Mouse (Mus musculus) kidney, adult 11 months (tissue): Measurements from ENCODE around the gene Pla2g4c.

Experiments used
- DNase-seq: peaks from one replicate; pipeline ENCODE4 v3.0.0; 2022

Pla2g4c gene

DNA sequence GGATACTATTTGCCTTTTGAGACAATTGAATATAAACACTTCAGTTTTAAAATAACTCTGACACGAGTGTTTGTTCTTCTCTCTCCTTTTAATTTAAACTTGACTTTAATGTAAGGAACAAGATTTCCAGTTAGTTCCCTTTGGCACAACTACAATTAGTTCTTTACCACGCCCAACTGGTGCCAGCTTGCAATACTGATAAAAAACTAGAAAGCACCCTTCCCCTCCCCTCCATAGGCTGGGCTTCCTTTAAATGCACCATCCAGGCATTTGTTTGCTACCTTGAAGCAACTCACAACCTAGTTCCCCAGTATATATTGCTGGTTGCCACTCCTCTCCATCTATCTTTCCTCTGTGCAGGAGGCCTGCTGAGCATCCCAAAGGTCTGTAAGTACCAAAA is at the start of gene Pla2g4c:
Pla2g4c (plus strand) TSS at position 340 of the 400 bp plus-strand sequence.
- DNase-seq: no peak

DNA sequence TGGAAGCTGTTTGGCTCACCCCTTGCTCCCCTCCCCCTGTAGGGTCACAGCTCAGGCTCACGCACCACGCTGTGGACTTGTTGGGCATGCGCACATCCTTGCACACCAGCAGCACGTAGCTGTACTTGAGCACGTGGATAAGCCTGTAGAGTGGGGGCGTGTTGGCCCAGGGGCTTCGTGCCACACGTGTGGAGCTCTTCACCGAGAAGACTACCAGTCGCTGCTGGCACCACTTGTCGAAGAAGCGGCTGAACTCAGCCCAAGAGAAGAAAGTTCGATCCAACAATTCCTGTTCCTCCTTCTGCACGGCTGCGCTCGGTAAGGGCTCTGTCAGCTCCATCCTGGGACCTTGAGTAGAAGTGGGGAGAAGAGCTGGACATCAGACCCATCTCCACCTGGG is 47.4 kb upstream of the Pla2g4c start, which contains the start of gene Lig1:
Lig1 (plus strand) TSS at position 203 of the 400 bp plus-strand sequence.
- no peak for DNase-seq

DNA sequence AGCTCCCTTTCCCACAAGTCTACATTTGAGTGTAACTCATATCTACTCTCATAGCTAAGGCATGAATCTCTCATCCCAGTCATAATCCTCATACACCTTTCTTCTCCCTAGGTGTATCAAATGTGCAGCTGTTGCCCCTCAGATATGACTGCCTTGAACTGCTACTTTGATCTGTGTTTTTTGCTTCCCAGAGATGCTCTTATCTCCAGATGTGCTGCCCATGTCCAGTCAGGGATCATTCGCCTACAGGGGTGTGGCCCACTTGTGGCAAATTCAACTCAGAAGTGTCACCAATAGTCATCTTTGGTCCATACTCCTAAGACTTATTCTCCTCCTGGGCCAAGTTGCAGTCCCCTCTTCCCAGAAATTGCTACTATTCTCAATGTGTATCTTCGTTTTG is 46.6 kb upstream of the Pla2g4c start:
- no peak for DNase-seq

DNA sequence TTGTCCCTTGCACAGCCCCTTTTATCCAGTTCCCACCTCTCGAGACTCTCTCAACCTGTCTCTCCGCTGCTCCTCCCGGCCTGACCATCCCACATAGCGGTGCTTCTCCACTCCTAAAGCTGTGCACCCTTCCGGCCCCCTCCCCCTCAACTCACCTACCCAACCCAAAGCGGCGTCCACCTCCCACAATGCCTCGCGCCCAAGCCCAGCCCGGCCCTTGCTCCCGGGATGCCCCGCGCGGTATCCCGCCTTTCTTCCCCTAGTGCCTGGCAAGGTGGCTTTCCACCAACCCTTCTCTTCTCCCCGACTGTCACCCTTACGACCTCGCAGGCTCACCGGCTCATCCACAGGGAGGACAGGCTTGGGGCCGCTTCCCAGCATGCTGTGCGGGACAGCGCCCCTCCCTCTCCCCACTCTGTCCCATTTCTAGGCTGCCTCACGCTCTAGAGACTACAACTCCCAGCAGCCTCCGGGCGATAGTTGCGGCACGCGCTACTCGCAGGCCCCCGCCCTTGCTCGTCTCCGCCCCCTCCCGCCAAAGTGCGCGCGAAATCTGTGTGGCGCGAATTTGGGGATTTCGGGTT is 46.1 kb upstream of the Pla2g4c start, which contains the start of gene Zswim9:
Zswim9 (minus strand) TSS at position 414 of the 584 bp plus-strand sequence.
- peak; percentile 92 for DNase-seq

DNA sequence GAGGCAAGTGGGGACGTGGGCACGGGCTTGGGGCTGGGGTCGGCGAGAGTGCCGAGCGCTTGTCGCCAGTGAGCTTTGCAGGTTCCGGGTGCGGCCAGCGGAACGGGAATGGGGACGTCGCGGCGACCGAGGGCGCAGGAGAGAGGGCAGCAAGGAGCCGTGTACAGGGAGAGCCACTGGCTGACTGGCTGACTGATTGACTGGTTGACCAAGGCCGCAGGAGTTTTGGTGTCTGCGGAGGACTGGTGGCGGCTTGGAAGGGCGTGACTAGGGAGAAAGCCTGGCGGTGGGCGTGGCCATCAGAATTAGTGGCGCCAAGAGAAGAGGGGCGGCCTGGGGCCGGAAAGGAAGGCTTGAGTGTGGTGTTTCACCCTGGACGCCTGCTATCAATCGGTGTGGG is 45.5 kb upstream of the Pla2g4c start:
- DNase-seq: peak; percentile 12

DNA sequence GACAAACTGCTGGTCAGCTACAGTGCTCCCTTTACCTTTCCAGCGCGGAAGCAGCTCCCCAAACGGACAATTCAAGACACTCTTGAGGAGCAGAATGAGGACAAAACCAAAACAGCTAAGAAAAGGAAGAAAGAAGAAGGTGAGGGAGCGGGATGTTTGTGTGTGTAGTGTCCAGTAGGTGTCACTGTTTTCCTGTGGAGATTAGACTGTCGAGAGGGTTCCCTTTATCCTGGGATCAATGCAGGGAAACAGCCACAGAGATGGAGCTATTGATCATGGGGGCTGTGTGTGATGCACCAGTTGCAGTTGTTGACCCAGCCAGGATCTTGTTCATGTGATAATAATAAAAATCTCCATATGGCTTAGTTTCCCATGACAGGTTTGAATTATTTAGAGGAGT is 35.8 kb upstream of the Pla2g4c start:
- DNase-seq: no peak

DNA sequence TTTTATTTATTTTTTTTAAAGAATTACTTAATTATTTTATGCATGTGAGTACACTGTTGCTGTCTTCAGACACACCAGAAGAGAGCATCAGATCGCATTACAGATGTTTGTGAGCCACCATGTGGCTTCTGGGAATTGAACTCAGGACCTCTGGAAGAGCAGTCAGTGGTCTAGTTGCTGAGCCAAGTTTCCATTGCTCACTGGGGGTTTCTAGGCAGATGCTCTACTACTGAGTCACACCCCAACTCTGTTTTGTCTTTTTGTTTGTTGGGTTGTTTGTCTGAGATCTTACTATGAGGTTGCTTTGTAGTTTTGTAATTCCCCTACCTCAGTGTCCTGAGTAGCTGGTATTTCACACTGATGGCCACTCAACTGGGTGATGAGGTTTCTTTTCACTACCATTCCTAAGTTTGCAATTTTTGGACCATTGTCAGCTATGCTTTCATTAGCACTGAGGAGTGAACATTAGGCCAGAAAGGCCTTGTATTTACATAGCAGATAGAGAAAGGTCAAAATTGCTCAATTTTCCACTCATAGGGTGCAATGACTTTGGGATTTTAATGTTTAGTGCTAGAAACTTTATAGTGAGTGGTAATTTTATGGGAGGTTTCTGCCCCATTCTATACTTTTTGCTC is 34.3 kb upstream of the Pla2g4c start:
- no peak for DNase-seq

DNA sequence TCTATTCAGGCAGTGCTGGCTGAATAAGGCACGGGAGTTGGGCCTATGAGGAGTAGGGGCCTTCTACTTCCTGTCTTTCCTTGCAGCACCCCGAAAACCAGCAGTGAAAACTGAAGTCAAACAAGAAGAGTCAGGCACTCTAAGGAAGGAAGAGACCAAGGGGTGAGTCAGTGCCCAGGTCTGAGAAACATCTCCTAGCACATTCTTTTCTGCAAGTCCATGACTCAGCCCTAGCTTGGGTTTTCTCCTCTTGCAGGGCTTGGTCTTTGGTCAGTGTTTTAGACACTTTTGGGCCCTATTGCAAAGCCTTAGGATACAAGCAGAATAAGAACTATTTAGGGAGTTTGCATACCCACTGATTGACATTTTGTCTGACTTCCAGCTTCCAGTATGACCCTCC is 33.1 kb upstream of the Pla2g4c start:
- DNase-seq: no peak

DNA sequence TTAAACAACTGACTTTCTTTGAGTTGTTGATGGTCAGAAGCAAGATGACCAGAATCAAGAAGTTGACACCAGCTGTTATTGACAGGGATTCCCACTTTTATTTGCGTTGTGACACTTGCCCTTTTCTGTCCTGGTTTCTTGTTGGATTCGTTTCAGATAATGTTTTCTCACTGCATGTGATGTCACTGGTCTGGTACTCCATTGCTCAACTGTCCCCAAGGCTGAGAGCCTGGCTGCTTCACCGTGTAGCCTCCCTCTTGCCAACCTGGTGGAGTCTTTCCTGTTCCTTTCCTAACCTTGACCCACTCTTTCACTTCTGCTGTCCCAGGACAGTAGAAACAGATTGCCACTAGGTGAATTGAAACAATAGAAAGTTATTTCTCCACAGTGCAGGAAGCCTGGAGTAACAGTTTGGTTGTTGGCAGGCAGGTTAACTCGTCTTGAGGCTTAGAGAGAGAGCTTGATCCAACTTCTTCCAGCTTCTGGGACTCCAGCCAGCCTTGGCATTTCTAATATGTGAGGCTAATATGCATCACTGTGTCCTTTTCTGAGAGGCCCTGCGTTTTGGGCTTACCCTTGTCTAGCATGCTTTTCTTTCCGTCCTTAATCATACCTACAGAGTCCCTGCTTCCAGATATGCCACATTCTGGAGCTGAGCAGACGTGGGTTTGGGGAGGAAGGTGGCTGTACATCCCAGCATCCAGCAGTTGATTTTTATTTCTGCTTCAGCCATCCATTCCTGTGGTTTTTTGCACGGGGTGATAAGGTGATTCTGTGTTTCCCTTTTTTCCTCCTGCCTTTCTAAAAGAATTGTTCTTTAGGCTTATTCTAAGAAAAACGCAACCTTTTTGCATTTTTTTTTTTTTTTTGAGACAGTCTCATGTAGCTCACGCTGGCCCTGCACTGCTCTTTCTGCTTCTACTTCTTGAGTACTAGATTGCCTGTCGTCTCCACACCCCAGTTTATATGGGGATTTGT is 30.3 kb upstream of the Pla2g4c start:
- DNase-seq: no peak

DNA sequence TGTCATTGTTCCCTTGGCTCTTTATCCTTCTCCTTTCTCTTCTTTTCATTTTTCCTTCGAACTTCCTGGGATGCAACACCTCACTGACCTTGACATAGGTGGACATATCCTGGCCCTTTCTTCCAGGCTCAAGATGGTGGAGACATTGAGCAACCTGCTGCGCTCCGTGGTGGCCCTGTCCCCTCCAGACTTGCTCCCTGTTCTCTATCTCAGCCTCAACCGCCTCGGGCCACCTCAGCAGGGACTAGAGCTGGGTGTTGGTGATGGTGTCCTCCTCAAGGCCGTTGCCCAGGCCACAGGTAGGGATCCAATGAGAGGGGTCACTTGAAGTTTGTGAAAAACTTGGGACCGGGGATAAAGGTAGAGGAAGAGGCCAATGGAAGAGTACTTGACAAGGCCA is 29.2 kb upstream of the Pla2g4c start:
- no peak for DNase-seq

DNA sequence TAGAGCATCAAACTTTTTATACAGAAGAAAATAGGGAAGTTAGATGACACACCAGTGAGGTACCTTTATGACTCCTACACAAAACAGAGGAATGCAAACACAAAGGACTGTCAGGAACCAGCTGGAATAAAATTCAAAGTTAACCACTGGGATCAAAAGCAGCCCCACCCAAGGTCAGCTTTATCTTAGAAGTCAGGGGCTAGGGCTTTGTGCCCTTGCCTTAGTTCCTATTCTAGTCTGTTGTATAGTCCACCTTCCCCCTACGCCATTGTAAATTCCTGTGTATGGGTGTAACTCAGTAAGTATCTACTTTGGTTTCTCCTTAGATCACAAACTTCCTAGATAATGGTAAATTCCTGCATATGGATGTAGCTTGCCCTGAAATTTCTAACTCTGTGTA is 26.8 kb upstream of the Pla2g4c start:
- DNase-seq: no peak

DNA sequence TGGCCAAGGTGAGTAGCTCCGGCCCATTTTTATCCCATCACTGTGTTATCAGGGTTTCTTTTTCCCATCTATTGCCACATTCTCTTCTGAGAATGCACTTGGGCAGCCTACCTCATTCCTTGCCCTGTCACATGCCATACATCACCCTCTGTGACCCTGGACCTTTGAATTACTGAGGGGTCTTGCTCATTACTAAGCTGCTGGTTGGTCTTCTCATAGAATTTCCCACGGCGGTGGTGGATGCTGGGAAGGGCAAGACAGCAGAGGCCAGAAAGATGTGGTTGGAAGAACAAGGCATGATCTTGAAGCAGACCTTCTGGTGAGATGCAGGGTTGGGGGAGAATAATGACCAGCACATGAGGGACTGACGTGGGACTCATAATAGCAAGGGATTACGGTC is 25.6 kb upstream of the Pla2g4c start:
- no peak for DNase-seq

DNA sequence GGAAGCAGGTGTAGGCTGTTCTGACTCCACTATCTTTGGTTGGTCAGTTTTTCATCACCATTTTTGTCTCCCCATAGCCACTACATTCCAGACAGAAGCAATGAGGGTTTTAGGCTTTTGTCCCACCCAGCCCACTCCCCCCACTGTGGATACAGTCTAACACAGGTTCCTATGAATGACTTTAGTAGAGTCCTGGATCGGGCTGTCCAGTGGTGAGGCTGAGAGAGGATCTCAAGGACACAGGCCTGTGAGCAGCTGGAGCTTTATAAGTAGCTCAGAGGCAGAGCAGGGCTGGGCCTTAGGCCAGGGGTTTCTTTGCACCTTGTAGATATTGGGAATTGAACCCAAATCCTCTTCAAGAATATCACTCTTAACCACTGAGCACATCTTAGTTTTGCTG is 22.8 kb upstream of the Pla2g4c start:
- DNase-seq: no peak

DNA sequence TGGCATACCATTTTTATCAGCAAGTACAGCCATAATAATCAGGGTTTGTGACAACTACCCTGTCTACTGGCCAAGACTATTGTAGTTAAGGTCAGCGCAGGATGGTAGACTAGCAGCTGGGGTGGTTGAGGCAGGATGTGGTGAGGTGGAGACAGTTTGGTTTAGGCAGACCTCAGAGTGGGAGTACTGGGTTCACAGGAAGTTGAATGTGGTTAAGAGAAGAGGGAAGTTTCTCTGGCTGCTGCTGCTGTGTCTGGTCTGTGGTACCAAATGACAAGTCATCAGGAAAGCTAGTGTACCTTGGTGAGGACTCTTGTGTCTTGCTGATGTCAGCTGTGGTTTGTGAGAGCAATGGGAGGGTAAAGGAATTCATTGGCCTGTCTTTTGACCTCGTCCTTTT is 21.7 kb upstream of the Pla2g4c start:
- DNase-seq: no peak

DNA sequence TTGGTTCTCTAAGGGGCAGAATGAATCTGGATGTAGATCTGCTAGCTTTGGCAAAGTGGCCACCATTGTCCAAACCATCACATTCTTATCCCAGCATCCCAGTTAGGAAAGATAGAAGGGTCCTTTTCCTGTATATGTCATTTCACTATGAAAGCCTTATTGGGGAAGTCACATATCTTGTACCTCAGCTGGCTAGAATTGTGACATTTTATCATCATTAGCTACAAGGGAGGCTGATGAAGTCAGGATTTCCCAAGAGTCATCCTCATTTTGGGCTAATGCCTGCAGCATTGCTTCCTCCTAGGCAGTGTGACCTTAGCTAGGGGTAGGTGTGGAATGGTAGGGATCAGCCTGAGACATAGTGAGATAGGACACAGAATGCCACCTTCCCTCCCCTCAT is 21.1 kb upstream of the Pla2g4c start:
- no peak for DNase-seq

DNA sequence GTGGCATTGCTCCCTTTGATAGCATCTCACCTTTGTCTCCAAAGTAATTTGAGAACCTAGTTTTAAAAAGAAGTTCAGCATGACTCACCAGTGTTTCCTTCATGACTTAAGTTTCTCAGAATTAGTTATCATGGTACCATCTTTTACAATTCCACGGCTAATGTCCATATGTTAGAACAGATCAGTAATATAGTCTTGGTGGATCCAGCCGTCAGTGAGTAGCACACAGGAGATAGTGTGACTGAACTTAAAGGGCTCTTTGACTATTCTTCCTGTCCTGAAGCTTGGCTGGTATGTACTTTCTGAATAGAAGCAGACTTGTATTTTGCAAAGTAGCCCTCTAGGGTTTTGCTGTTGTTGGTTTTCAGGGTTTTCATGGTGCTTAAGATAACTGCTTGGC is 15.0 kb upstream of the Pla2g4c start:
- no peak for DNase-seq

DNA sequence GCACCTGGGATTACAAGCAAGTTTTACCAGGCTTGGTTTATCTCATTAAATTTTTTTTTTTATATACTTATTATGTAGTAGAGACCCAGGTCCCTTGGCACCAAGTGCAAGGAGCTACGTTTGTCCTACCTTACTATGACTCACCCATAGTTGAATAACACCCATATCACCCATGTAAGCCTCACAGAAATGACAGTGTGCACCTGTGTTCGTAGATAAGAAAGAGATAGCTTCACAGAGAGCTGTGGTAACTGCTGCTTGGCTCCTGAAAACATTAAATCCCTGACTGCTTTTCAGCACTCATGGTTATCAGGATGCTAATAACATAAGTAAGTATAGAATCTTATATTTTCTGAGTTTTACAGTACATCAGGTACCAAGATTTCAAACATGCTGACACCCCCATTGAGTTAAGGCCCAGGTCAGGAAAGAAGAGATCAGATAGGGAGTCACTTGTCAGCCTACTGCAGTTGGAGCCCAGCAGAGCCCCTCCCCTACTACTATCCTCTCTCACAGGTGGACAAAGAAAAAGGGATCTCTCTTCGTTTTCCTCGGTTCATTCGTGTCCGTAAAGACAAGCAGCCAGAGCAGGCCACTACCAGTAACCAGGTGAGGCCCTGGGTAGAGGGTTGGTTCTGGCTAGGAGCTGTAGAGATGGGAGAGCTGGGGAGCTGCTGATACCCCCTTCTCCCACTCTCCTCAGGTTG is 13.8 kb upstream of the Pla2g4c start:
- DNase-seq: no peak

DNA sequence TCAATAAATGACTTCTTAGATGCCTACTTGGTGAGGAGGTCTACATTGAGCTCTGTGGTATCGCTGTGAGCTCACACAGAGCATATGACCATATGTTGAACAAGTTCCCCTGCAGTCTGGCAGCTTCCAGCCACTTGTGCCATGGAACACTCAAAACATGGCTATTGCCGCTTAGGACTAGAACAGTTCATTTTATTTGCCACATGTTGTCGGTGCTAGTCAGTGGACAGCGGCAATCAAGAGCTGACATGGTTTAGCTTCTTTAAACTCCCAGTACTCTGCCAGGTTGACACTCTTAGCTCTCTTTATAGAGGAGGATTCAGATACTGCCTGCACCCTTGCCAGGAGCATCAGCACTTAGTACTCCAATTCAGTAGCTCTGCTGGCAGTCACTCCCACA is 13.1 kb upstream of the Pla2g4c start:
- DNase-seq: no peak

DNA sequence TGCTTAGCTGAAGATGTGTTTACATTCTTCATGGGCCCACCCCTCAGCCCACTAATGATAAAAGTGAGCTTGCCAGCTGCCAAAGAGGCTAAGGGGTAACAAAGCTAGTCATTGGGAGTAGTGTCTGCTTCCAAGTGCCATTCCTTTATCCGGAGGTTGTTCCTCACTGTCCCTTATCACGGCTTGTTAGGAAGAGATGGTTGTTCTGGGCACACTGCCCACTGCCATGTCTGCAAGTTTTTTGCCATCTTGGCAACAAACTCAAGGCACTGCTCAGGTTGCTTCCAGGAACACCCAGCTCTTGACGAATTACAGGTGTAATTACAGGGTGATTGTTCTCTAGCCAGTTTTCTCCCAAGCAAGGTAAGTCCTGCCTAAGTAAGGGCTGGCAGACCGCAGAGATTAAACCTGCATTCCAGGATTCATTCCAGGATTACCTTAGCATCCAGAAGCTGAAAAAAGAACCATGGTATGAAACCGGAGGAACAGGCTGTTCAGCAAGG is 10.3 kb upstream of the Pla2g4c start:
- DNase-seq: no peak

DNA sequence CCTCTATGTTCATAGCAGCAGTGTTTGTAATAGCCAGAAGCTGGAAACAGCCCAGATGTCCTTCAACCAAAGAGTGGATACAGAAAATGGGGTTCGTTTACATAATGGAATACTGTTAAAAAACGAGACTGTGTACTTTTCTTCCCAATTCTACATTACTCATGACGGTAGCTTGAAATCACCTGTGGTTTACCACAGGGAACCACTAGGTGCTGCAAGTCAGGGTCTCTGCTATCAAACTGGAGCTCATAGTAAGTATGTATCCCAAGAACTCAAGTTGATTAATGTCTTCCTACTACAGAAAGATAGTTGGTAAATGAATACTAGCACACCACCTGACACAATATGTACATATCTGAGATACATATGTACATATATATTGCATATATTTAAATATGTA is 3.0 kb upstream of the Pla2g4c start:
- no peak for DNase-seq

DNA sequence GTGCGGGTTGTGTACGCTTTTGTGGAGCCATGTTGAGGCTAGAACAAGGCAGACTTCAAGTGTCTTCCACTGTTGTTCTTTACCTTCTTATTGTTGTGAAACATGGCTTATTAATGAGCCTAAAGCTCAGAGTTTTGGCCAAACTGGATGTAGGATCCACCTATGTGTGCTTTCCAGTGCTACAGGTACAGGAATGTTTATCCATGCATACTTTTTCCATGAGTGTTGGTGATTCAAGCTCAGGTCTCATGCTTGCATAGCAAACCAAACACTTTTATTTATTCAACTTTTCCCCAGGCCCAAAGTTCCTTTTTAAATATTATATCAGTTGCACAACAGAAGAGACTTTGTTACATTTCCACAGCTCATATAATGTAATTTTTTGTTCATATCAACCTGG is 6.1 kb downstream of the Pla2g4c start:
- DNase-seq: no peak

DNA sequence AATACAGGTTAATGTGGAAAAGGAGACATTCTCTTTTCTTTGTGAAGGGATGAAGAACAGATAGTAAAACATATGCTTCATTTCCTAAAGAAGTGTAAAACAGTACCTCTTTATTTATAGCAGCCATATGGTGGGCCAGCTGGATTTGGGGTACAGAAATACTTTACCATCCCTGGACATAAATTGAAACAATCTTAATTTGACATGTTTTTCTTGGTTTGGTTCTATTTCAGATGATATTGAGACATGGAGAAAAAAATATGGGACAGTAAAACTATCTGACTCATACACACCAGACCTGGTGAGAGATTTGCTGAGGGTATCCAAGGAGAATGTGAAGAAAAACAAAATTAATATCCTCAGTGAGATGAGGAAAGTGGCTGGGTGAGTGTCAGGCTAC is 31.5 kb downstream of the Pla2g4c start:
- DNase-seq: no peak

DNA sequence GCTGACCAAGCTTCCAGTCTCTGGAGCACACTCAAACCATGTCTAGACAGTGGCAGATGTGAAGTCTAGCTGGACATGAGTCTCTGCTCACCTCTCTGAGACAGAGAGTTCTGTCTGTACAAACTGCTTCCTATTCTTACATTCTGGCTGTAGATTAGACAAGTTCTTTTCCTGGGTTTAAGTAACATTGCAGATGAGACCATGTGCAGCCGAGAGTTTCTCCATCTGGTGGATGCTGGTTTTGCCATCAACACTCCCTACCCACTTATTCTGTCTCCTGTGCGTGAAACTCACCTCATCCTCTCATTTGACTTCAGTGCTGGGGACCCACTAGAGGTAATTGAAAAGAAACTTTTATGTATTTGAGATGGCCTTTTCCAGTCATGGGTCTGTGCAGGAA is 56.1 kb downstream of the Pla2g4c start:
- DNase-seq: no peak
